Comparison of ENCODE assay signal across 8 mouse cellular contexts in genomic region chr15:77928091-77928490, GRCm38 (mm10). TPM values are rescaled to one million over a fixed set of nuclear protein-coding genes. Genes with fewer than 3 reads are reported as not detected.
A peak's percentile ranks its signal among the peaks of the same experiment; 100 is the strongest.
DNase-seq lines count a peak whose midpoint lies in the region; ATAC-seq and TF ChIP-seq lines count a peak whose summit lies in the region.

No protein-coding gene starts in this region.

- no peak for TF ChIP-seq CTCF in layer of hippocampus, adult 2 months (conservative IDR thresholded peaks at IDR 0.05)

- H3K27ac ChIP-seq in layer of hippocampus, adult 2 months, result peak overlapping the region; percentile 99
- H3K27ac ChIP-seq in embryonic facial prominence, embryonic 13.5 days, result 0 out of 2 replicates have a peak overlapping the region, but pooled peaks have one; percentile 94
- peak overlapping the region; percentile 75 for H3K27ac ChIP-seq in intestine, embryonic 14.5 days (ENCODE audit: low read depth)
- H3K27ac ChIP-seq in neural tube, embryonic 12.5 days, result peak overlapping the region; percentile 67; the same call in 1 of the 2 replicates

- no peaks in the 10 kb centered on the region for H3K9me3 ChIP-seq in embryonic facial prominence, embryonic 13.5 days
- no peaks in the 10 kb centered on the region for H3K9me3 ChIP-seq in intestine, embryonic 14.5 days (ENCODE audit: control insufficient read depth, low read length)
- no peaks in the 10 kb centered on the region for H3K9me3 ChIP-seq in neural tube, embryonic 12.5 days

- peaks cover 16% of the 10 kb centered on the region for H3K4me1 ChIP-seq in embryonic facial prominence, embryonic 13.5 days
- H3K4me1 ChIP-seq in intestine, embryonic 14.5 days (replicated peaks; ENCODE audit: control insufficient read depth, insufficient read depth, low read length), result peaks cover 6% of the 10 kb centered on the region; the same call in 1 of the 2 replicates
- peaks cover 18% of the 10 kb centered on the region for H3K4me1 ChIP-seq in neural tube, embryonic 12.5 days

- no peaks in the 10 kb centered on the region for H3K27me3 ChIP-seq in embryonic facial prominence, embryonic 13.5 days
- H3K27me3 ChIP-seq in intestine, embryonic 14.5 days (replicated peaks; ENCODE audit: control insufficient read depth, insufficient read depth, low read length), result no peaks in the 10 kb centered on the region
- no peaks in the 10 kb centered on the region for H3K27me3 ChIP-seq in neural tube, embryonic 12.5 days (replicated peaks)

- WGBS in embryonic facial prominence, embryonic 13.5 days, result 17% methylated on average over 4 of the region's 4 CpGs
- WGBS in intestine, embryonic 14.5 days, result 30% methylated on average over 4 of the region's 4 CpGs
- 31% methylated on average over 4 of the region's 4 CpGs for WGBS in neural tube, embryonic 12.5 days

- peak overlapping the region; percentile 74 for H3K4me2 ChIP-seq in embryonic facial prominence, embryonic 13.5 days
- peak overlapping the region; percentile 73 for H3K4me2 ChIP-seq in intestine, embryonic 14.5 days (ENCODE audit: low read length)
- H3K4me2 ChIP-seq in neural tube, embryonic 12.5 days (replicated peaks), result peak overlapping the region; percentile 80

- DNase-seq in layer of hippocampus, adult 2 months (ENCODE audit: low spot score in 2 of 2), result no peak
- no peak for DNase-seq in layer of hippocampus, postnatal 10 days (ENCODE audit: low spot score in 2 of 2)
- no peak for DNase-seq in intestine, embryonic 14.5 days (ENCODE audit: low spot score)
- no peak for DNase-seq in cerebellum, adult 9-11 months
- no peak for DNase-seq in T-cell, adult 2 months (ENCODE audit: low spot score)

- peak overlapping the region; percentile 78 for H3K4me3 ChIP-seq in layer of hippocampus, adult 2 months
- peak overlapping the region; percentile 81 for H3K4me3 ChIP-seq in embryonic facial prominence, embryonic 13.5 days
- peak overlapping the region; percentile 73 for H3K4me3 ChIP-seq in intestine, embryonic 14.5 days (ENCODE audit: low read depth, low read length)
- peak overlapping the region; percentile 67 for H3K4me3 ChIP-seq in neural tube, embryonic 12.5 days

- ATAC-seq in embryonic facial prominence, embryonic 13.5 days (ENCODE audit: insufficient number of reproducible peaks, insufficient read depth, low FRiP score, low TSS enrichment, low read depth), result no peak
- no peak for ATAC-seq in intestine, embryonic 14.5 days (replicated peaks; ENCODE audit: low FRiP score, low TSS enrichment, low read depth)
- 0 out of 2 replicates have a peak, but pooled peaks have one; percentile 38 for ATAC-seq in neural tube, embryonic 12.5 days (ENCODE audit: low FRiP score, low read depth)
- no peak for ATAC-seq in frontal cortex, adult (ENCODE audit: low TSS enrichment)

- peaks cover 40% of the 10 kb centered on the region for H3K36me3 ChIP-seq in embryonic facial prominence, embryonic 13.5 days
- H3K36me3 ChIP-seq in intestine, embryonic 14.5 days (ENCODE audit: control insufficient read depth, insufficient read depth, low read length), result peaks cover 37% of the 10 kb centered on the region
- peaks cover 27% of the 10 kb centered on the region for H3K36me3 ChIP-seq in neural tube, embryonic 12.5 days

- peak overlapping the region; percentile 85 for H3K9ac ChIP-seq in embryonic facial prominence, embryonic 13.5 days
- H3K9ac ChIP-seq in intestine, embryonic 14.5 days (ENCODE audit: low read length), result peak overlapping the region; percentile 71
- peak overlapping the region; percentile 57 for H3K9ac ChIP-seq in neural tube, embryonic 12.5 days

RNA-seq across cellular contexts. Expression of gene Txn2, which starts 0.7 kb away (rescaled TPM):
- 100 to 1,000 TPM; 119 to 136 TPM for total RNA-seq in layer of hippocampus, adult 2 months (2021)
- total RNA-seq in layer of hippocampus, postnatal 10 days (2021), result 100 to 1,000 TPM; 107 to 111 TPM
- 236 and 244 TPM in 2 replicates for polyA plus RNA-seq in embryonic facial prominence, embryonic 13.5 days (2015; fragmentation: Nextera tagmentation; extraction: Ambion mirVana)
- polyA plus RNA-seq in intestine, embryonic 14.5 days (2014; fragmentation: Nextera tagmentation; extraction: Ambion mirVana), result 324 and 325 TPM in 2 replicates
- polyA plus RNA-seq in neural tube, embryonic 12.5 days (2016; fragmentation: Nextera tagmentation; extraction: Ambion mirVana), result 208 and 218 TPM in 2 replicates

RNA-seq across cellular contexts. Expression of gene Foxred2, which starts 28.4 kb away (rescaled TPM):
- total RNA-seq in layer of hippocampus, adult 2 months (2021), result 10 to 100 TPM; 11.1 to 11.7 TPM
- total RNA-seq in layer of hippocampus, postnatal 10 days (2021), result 10 to 100 TPM; 11.5 to 12.7 TPM
- 7.7 and 7.9 TPM in 2 replicates for polyA plus RNA-seq in embryonic facial prominence, embryonic 13.5 days (2015; fragmentation: Nextera tagmentation; extraction: Ambion mirVana)
- polyA plus RNA-seq in intestine, embryonic 14.5 days (2014; fragmentation: Nextera tagmentation; extraction: Ambion mirVana), result 4.6 and 4.7 TPM in 2 replicates
- polyA plus RNA-seq in neural tube, embryonic 12.5 days (2016; fragmentation: Nextera tagmentation; extraction: Ambion mirVana), result 5.5 and 6.2 TPM in 2 replicates

RNA-seq across cellular contexts. Expression of gene Eif3d, which starts 42.5 kb away (rescaled TPM):
- 100 to 1,000 TPM in 1 of 2 experiments, 10 to 100 TPM in 1; 94.7 to 103 TPM for total RNA-seq in layer of hippocampus, adult 2 months (2021)
- total RNA-seq in layer of hippocampus, postnatal 10 days (2021), result 100 to 1,000 TPM; 106 to 118 TPM
- polyA plus RNA-seq in embryonic facial prominence, embryonic 13.5 days (2015; fragmentation: Nextera tagmentation; extraction: Ambion mirVana), result 196 and 204 TPM in 2 replicates
- polyA plus RNA-seq in intestine, embryonic 14.5 days (2014; fragmentation: Nextera tagmentation; extraction: Ambion mirVana), result 224 and 235 TPM in 2 replicates
- 204 and 205 TPM in 2 replicates for polyA plus RNA-seq in neural tube, embryonic 12.5 days (2016; fragmentation: Nextera tagmentation; extraction: Ambion mirVana)
